Mouse (Mus musculus) liver, embryonic 12.5 days (tissue): Measurements from ENCODE around the gene Hlcs. TPM values are rescaled to one million over a fixed set of nuclear protein-coding genes. Genes with fewer than 3 reads are reported as not detected.

Source experiments
- ATAC-seq: fragments of 200-750 bp; cut with Nextera tagmentation; 2 replicates; pipeline ENCODE4 v1.8.0; 2017; ENCODE audit warnings: moderate number of reproducible peaks, mild to moderate bottlenecking, moderate library complexity
- H3K27ac ChIP-seq: fragments of 300-500 bp; sonication (generic); 2 replicates; pipeline ENCODE4 v1.5.1; 2016; ENCODE audit warnings: mild to moderate bottlenecking
- H3K27me3 ChIP-seq: fragments of 300-500 bp; sonication (generic); replicated peaks from 2 replicates; pipeline ENCODE4 v1.6.1; 2016; ENCODE audit warnings: mild to moderate bottlenecking, moderate library complexity
- H3K36me3 ChIP-seq: fragments of 300-500 bp; sonication (generic); 2 replicates; pipeline ENCODE4 v1.6.1; 2016; ENCODE audit warnings: mild to moderate bottlenecking, moderate library complexity
- H3K4me1 ChIP-seq: fragments of 300-500 bp; sonication (generic); 2 replicates; pipeline ENCODE4 v1.6.1; 2016
- H3K4me2 ChIP-seq: fragments of 300-500 bp; sonication (generic); 2 replicates; pipeline ENCODE4 v1.6.1; 2016; ENCODE audit warnings: mild to moderate bottlenecking, moderate library complexity
- H3K4me3 ChIP-seq: fragments of 300-500 bp; sonication (generic); 2 replicates; pipeline ENCODE4 v1.5.1; 2016; ENCODE audit warnings: mild to moderate bottlenecking, moderate library complexity
- H3K9ac ChIP-seq: fragments of 300-500 bp; sonication (generic); 2 replicates; pipeline ENCODE4 v1.6.1; 2016; ENCODE audit warnings: mild to moderate bottlenecking, moderate library complexity
- H3K9me3 ChIP-seq: fragments of 300-500 bp; sonication (generic); replicated peaks from 2 replicates; pipeline ENCODE4 v1.6.1; 2016; ENCODE audit warnings: mild to moderate bottlenecking, moderate library complexity
- WGBS: fragments of 180-500 bp; shearing (Covaris S2); methylation state at CpG from one replicate; pipeline ENCODE4 v1.1.7; 2016; ENCODE audit not compliant: insufficient replicate concordance; 5-methylcytosine and 5-hydroxymethylcytosine counted together
- polyA plus RNA-seq: library from polyadenylated mRNA; unstranded; fragments of >200 nt; fragmentation: Nextera tagmentation; extraction: Ambion mirVana; gene quantifications from 2 replicates; pipeline ENCODE4 v1.2.1, GENCODE M21; 2016

Hlcs gene
- polyA plus RNA-seq, 1 experiment from 2014 or later = 4.9 TPM

DNA sequence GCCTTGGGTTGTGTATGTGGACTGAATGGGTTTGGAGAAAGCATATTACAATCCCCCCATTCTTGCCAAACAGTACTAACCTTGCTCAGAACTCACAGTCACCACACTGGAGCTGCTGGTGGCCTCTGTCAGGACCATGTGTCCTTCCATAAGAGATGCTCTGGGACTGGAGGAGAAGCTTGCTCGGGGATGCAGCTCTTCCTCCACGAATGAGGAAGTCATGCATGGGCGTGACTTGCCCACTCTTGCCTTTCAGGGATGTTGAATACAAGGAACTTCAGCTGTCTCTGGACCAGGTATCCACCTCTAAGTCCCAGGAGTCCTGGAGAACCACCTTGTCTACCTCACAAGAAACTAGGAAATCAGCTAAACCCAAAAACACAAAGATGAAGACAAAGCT lies 191.0 kb downstream of the Hlcs start:
- peaks cover 95% of the 10 kb centered on the region for H3K27me3 ChIP-seq
- WGBS = 30% methylated on average over 3 of the region's 3 CpGs
- no peaks in the 10 kb centered on the region for H3K36me3 ChIP-seq
- ATAC-seq = no peak
- no peak overlapping the region for H3K27ac ChIP-seq
- H3K4me2 ChIP-seq = no peak overlapping the region
- H3K9me3 ChIP-seq = no peaks in the 10 kb centered on the region
- H3K9ac ChIP-seq = no peak overlapping the region
- H3K4me3 ChIP-seq = no peak overlapping the region
- 0 out of 2 replicates have a peak, but pooled peaks cover 7% of the 10 kb centered on the region for H3K4me1 ChIP-seq

DNA sequence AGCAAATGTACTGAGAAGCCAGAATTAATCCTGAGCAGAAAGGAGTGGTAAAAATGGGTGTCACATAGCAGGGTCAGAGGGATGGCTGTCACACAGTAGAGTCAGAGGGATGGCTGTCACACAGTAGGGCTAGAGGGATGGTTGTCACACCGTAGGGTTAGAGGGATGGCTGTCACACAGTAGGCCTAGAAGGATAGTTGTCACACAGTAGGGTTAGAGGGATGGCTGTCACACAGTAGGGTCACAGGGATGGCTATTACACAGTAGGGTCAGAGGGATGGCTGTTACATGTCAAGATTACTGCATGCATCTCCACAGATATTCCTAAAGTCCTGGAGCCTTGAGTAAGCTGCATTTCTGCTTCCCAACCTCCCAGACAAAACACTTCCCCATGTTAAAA lies 195.0 kb downstream of the Hlcs start:
- WGBS = 92% methylated on average over 1 of the region's 1 CpGs
- H3K9ac ChIP-seq = no peak overlapping the region
- H3K4me2 ChIP-seq = no peak overlapping the region
- H3K4me1 ChIP-seq = no peaks in the 10 kb centered on the region
- no peaks in the 10 kb centered on the region for H3K36me3 ChIP-seq
- no peak for ATAC-seq
- no peak overlapping the region for H3K4me3 ChIP-seq
- H3K27ac ChIP-seq = no peak overlapping the region
- no peaks in the 10 kb centered on the region for H3K9me3 ChIP-seq
- H3K27me3 ChIP-seq = peaks cover 86% of the 10 kb centered on the region

DNA sequence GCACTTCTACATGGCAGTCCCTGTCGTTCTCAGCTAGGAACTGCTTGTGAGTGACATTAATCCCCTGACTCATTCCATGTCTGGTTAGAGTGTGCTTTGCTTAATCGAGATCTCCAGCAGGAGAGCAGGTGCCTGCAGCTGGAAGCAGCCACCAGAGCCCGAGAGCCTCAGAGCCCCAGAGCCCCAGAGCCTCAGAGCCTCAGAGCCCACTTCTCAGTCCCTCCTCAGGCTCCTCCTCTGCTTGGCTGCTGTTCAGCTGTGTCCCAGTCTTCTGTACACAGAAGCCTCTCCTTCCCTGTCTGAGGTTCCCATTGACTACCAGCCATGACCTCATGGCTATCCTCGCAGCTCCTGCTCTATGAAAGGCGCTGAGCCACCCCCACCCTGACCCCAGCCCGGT lies 196.0 kb downstream of the Hlcs start:
- Histone ChIP-seq H3K4me2 (no peak overlapping the region), H3K27ac (no peak overlapping the region), H3K9ac (no peak overlapping the region), H3K9me3 (no peaks in the 10 kb centered on the region), H3K4me1 (no peaks in the 10 kb centered on the region), H3K4me3 (no peak overlapping the region), H3K27me3 (peaks cover 86% of the 10 kb centered on the region), H3K36me3 (no peaks in the 10 kb centered on the region)
- ATAC-seq = no peak
- WGBS = 45% methylated on average over 6 of the region's 6 CpGs

DNA sequence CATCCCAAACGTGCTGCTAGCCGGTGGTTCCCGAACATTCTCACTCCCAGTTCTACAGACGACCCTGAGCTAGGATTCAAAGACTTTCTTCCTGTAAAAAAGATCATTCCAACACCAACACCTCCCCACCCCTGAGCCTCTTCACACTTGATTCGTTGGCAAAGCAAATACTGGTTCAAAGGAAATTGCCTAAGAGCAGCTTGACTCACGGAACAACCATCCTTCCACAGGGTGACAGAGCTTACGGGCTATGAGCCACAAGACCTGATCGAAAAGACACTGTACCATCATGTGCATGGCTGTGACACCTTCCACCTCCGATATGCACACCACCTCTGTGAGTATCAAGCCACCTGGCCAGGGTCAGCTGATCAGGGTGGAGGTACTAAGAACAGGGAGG lies 198.7 kb downstream of the Hlcs start:
- no peaks in the 10 kb centered on the region for H3K9me3 ChIP-seq
- H3K4me1 ChIP-seq = no peaks in the 10 kb centered on the region
- WGBS = 53% methylated on average over 9 of the region's 9 CpGs
- no peak overlapping the region for H3K4me2 ChIP-seq
- H3K36me3 ChIP-seq = no peaks in the 10 kb centered on the region
- ATAC-seq = no peak
- H3K27ac ChIP-seq = no peak overlapping the region
- no peak overlapping the region for H3K9ac ChIP-seq
- H3K4me3 ChIP-seq = no peak overlapping the region
- peaks cover 70% of the 10 kb centered on the region for H3K27me3 ChIP-seq

DNA sequence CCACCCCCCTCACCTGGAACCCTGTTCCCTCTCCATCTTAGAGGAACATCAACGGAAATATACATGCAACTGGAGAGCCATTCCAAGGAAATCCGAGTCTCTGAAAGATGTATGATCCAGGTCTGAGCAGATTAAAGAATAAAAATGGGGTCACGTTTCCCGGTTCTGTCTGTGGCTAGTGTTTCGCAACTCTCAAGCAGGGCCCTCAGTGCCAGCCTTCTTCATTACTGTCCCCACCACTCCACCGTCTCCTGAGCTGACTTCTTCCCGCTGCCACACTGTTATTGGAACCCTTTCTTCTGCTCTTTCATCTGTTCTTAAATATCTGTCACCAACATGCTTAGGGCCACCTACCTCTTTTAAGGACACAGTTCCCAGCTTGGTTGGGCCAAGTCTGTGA lies 200.2 kb downstream of the Hlcs start:
- H3K4me1 ChIP-seq = no peaks in the 10 kb centered on the region
- no peak overlapping the region for H3K4me3 ChIP-seq
- no peaks in the 10 kb centered on the region for H3K36me3 ChIP-seq
- H3K27ac ChIP-seq = no peak overlapping the region
- no peak overlapping the region for H3K9ac ChIP-seq
- no peak for ATAC-seq
- H3K9me3 ChIP-seq = no peaks in the 10 kb centered on the region
- peaks cover 64% of the 10 kb centered on the region for H3K27me3 ChIP-seq
- no peak overlapping the region for H3K4me2 ChIP-seq
- WGBS = 45% methylated on average over 7 of the region's 7 CpGs

DNA sequence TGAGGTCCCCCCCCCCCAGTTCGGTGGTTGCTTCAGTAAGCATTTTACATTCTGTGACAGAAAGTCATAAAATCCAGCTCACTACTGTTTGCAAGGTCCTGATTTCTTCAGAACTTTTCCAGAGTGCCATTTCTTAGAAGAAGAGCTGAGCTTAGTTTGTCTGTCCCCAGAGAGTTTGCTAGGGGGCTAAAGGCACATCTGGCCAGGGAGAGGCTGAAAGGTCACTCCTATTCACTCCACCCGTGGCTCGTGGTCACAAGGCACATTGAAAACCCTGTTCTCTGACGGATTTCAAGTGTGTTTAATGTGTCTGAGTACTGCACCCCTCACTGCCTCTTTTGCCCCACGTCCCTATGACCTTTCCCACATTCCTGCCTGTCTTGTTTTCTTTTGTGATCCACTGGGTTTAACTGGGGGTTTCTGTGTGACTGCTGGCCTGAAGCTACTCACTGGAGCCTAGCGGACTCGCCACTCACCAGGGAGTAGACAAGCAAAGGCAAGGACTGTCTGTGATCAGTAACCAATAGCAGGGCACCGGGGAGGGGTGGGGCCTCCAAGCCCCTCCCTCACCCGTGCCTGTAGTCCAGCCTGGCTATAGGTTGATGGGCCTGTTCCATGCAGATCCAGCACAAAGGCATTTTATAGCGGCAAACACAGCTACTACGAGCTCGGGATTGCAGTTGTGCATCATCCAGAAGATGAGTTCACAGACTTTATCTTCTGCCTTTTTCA lies 215.5 kb downstream of the Hlcs start:
- Histone ChIP-seq H3K9me3 (no peaks in the 10 kb centered on the region), H3K4me2 (no peak overlapping the region), H3K36me3 (no peaks in the 10 kb centered on the region), H3K4me3 (no peak overlapping the region), H3K4me1 (no peaks in the 10 kb centered on the region), H3K27me3 (peaks cover 82% of the 10 kb centered on the region), H3K27ac (no peak overlapping the region), H3K9ac (no peak overlapping the region)
- ATAC-seq = peak; percentile 75; the same call in 1 of the 2 replicates
- 10% methylated on average over 12 of the region's 12 CpGs for WGBS

DNA sequence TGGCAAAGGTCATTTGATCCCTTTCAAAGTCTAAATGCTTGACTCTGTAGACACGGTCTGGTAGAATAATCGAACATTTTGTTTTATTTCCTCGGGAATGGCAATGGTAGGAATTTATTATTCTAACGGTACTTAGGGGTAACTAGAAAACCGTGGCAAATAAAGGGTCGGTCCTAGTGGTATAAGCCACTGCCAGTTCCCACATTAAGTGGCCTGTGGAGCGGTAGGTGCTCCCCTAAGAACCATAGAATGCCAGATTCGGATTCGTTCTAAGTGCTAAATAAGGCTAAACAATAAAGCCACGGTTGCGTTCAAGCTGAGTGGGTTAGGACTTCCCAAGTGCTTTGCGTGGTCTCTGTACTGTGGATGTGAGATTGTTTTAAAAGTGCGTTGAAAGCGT lies 216.9 kb downstream of the Hlcs start:
- no peak for ATAC-seq
- H3K9me3 ChIP-seq = no peaks in the 10 kb centered on the region
- no peak overlapping the region for H3K4me3 ChIP-seq
- H3K27ac ChIP-seq = no peak overlapping the region
- no peak overlapping the region for H3K4me2 ChIP-seq
- WGBS = 6% methylated on average over 14 of the region's 14 CpGs
- H3K36me3 ChIP-seq = no peaks in the 10 kb centered on the region
- peaks cover 91% of the 10 kb centered on the region for H3K27me3 ChIP-seq
- H3K9ac ChIP-seq = no peak overlapping the region
- no peaks in the 10 kb centered on the region for H3K4me1 ChIP-seq

DNA sequence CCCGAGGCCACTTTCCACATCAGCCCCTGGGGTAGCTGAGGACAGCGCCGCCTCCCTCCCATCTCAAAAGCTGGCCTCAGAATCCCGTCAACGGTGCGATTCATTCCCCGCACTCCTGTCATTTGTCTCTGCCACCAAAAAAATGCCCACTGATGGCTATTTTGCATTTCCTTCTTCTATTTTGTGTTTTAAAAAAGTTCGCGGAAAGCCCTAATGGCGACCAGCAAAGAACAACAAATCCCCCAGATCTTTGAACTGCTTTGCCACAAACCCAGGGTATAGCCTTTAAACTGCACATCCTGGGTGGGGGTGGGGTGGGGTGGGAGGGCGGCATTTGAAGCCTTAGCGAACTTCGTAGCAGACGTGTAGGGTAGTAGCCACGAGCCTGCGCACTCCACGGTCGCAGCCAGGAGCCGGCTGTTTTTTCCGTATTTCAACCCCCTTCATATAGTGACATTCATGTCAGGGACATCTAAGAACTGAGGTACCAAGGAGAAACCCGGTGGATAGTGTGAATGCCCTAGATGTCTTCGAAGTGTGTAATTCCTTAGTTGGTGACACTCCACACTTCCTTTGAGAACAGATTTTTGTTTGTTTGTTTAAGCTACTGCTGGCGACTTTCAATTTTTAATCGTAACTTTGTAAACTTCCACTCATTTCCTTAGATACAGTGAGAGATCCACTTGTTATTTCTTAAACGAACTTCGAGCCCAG lies 218.1 kb downstream of the Hlcs start:
- H3K4me2 ChIP-seq = no peak overlapping the region
- no peak overlapping the region for H3K27ac ChIP-seq
- WGBS = 2% methylated on average over 26 of the region's 26 CpGs
- H3K36me3 ChIP-seq = no peaks in the 10 kb centered on the region
- no peak overlapping the region for H3K9ac ChIP-seq
- H3K4me1 ChIP-seq = no peaks in the 10 kb centered on the region
- H3K9me3 ChIP-seq = no peaks in the 10 kb centered on the region
- ATAC-seq = no peak
- peaks cover 95% of the 10 kb centered on the region for H3K27me3 ChIP-seq
- H3K4me3 ChIP-seq = no peak overlapping the region

DNA sequence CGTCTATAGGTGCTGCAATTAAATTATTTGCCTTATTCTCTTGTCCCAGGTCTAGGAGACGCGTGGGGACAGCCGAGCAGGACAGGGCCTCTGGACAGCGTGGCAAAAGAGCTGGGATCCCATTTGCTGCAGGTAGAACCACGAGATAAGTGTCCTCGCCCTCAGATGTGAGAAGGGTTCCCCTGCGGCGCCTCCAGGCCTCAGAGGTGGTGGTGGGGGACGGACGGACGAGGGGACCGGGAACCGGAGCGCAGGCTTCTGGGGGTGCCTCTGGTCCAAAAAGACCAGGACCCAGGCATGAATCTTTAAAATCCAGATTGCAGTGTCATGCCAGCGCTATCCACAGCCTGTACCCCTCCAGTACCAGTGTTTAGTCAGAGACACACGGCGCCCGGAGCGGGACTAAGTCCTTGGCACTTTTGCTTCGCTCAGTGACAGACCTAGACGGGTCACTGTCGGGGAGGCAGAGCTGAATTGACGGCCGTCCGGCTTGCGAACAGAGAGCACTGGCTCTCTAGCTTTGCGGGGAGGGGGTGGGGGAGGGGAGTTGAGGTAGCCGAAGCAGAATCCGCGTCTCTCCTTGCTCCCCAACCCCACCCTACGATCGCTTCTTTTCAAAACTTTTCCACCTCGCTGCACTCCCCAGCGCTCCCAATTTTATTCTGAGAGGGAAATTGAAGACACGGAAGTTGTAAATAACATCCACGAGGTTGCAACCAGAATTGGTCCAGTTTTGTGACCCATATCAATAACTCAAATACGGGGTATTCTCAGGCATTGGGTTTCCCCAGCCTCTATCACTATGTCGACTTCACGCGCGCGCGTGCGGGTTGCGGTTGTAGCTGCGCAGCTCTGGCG lies 218.9 kb downstream of the Hlcs start:
- no peak overlapping the region for H3K4me3 ChIP-seq
- 3% methylated on average over 48 of the region's 48 CpGs for WGBS
- no peak for ATAC-seq

DNA sequence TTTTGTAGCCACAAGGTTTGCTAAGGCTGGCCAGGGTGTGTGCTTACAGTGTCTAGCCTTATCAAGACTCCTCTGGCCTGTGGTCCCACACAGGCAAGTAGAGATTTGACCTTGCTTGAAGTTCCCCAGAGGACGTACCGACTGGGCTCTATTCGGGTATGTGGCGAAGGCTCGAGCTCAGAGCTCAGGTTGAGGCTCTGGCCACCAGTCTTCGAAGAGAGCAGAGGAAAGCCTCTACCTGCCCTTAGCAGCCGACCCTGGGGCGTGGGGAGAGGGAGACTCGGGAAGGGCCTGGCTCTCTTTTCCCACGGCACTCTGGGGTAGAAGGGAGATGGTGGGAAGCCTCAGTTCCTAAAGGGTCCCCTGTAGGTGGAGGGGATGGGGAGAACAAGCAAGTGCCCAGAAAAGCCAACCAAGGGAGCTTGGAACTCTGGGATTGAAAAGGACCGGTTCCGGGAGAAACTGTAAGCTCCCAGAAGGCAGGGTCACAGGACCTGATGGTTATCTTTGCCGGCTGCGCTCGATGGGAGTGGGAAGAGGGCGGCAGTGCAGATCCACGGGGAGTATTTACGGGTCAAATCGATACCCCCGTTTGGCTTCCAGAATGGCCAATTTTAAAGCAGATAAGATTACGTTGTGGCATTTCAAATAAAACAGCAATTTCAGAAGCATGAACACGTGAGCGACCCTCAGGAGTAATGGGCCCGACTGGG lies 220.1 kb downstream of the Hlcs start:
- no peak overlapping the region for H3K9ac ChIP-seq

More for the DNA sequence above, 218.9 kb downstream of the Hlcs start:
- no peaks in the 10 kb centered on the region for H3K36me3 ChIP-seq
- no peaks in the 10 kb centered on the region for H3K4me1 ChIP-seq
- no peak overlapping the region for H3K9ac ChIP-seq
- H3K4me2 ChIP-seq = no peak overlapping the region
- H3K9me3 ChIP-seq = no peaks in the 10 kb centered on the region
- H3K27me3 ChIP-seq = peaks cover 95% of the 10 kb centered on the region
- H3K27ac ChIP-seq = no peak overlapping the region

DNA sequence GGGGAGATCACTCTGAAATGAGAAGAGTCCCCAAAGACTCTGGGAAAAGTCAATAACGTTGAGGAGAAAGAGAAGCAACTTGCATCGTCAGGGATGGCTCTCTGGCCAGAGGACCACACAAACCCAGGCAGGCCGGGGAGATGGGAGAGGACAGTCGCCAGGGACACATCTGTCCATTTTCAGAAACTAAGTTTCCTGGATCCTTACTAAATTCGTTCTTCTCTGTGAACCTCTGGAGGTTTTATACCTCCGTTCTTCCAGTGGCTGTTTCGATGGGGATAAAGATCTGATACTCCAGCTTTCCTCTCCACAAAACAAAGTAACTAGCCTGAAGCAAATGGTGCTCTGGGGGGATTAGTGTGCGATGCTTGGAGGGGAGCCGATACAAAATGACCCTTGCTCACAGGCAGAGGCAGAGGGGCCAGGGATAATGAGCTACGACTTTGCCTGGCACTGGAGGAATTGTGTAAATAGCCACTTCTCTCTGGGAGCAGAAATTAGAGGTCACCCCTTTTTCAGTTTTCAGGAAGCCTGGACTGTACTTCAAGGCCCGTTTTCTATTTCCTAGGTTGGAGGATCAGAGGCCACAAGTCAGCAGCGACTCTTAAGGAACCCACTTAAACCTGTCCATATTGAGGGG lies 220.7 kb downstream of the Hlcs start:
- Histone ChIP-seq H3K36me3 (no peaks in the 10 kb centered on the region), H3K9ac (no peak overlapping the region), H3K27me3 (peaks cover 96% of the 10 kb centered on the region), H3K4me3 (no peak overlapping the region), H3K27ac (no peak overlapping the region), H3K4me2 (no peak overlapping the region), H3K4me1 (no peaks in the 10 kb centered on the region), H3K9me3 (no peaks in the 10 kb centered on the region)
- WGBS = 2% methylated on average over 12 of the region's 12 CpGs
- ATAC-seq = no peak

More for the DNA sequence above, 220.1 kb downstream of the Hlcs start:
- Histone ChIP-seq H3K4me2 (no peak overlapping the region), H3K27ac (no peak overlapping the region), H3K36me3 (no peaks in the 10 kb centered on the region), H3K27me3 (peaks cover 96% of the 10 kb centered on the region), H3K9me3 (no peaks in the 10 kb centered on the region), H3K4me1 (no peaks in the 10 kb centered on the region), H3K4me3 (no peak overlapping the region)
- ATAC-seq = no peak
- WGBS = 3% methylated on average over 24 of the region's 24 CpGs
